Mouse (Mus musculus): ENCODE measurements around the gene Fkbp6. TPM values are rescaled to one million over a fixed set of nuclear protein-coding genes. Genes with fewer than 3 reads are reported as not detected.

Gene Fkbp6
- polyA plus RNA-seq (2014; fragmentation: Illumina TruSeq; extraction: RNeasy Lipid Tissue Mini Kit (QIAGEN cat#74804); ENCODE audit: low read depth, low replicate concordance) = not detected

DNA sequence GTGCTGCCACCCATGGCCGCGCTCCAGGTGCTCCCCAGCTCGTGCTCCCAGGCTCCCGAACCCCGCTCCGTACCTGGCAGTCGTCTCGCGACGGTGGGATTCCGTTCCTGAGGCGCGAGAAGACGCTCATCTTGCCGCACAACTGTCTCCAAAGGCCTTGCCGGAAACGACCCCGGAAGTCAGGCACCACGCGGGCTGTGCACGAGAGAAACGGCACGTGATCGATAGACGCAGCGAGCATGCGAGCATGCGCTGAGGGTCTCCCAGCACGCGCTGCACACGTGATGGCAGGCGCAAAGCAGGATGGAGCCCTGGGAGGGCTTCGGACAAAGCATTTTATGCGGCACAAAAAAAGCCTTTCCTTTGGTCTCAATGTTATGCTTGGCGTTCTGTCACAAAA, at the start of gene Fkbp6:
TSS of gene Fkbp6 (minus strand) at position 183 of the 400 bp plus-strand sequence.

GRCm38 (mm10) chr5:135394004-135394823, 44.4 kb upstream of the Fkbp6 start, which contains the start of gene Pom121:
TSS of gene Pom121 (minus strand) at chr5:135394546.

GRCm38 (mm10) chr5:135369787-135370654, 20.2 kb upstream of the Fkbp6 start, which contains the start of gene Nsun5:
TSS of gene Nsun5 (plus strand) at chr5:135369953.

DNA sequence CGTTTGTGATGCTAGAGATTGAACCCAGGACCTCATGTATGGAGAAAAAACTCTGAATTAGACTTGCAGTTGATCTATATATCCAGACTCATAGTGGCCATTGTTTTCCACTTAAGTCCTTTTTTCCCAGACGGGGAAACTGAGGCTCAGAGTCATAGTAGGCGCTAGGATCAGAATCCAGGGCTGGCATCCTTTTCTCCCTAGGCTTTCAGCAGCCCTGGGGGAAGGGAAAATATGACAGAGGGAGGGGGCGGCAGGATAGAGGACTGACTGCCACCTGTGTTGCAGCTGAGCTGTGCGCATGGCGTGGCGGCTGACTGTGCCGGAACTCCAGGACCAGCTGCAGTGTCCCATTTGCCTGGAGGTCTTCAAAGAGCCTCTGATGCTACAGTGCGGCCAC, 3.2 kb upstream of the Fkbp6 start, which contains the start of gene Trim50:
TSS of gene Trim50 (plus strand) at position 301 of the 400 bp plus-strand sequence.

DNA sequence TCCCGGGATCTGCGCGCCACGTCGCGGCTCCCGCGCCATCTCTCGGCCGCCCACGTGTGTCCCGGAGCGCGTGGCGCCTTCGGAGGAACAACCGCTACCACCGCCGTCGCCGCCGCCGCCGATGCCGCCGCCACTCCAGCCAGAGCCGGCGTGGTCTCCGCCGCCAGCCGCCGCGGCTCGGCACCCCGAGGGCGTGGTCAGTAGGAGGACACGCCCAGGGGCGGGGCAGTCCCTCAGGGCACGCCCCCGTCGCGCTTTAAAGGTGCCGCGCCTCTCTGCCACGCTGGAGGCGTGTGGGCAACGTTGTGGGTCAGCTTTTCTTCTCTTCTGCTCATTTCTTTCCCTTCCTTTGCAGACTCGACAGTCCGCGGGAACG, 98.8 kb downstream of the Fkbp6 start, which contains the start of gene Fzd9:
TSS of gene Fzd9 (minus strand) at position 152 of the 376 bp plus-strand sequence.

Other genes starting within 250 kb of the Fkbp6 start
- 3.3 TPM for gene Tbl2, start 200.4 kb downstream of the Fkbp6 start, polyA plus RNA-seq (2014; fragmentation: Illumina TruSeq; extraction: RNeasy Lipid Tissue Mini Kit (QIAGEN cat#74804); ENCODE audit: low read depth, low replicate concordance)
- 12.0 TPM for gene Bcl7b, start 181.8 kb downstream of the Fkbp6 start, polyA plus RNA-seq (2014; fragmentation: Illumina TruSeq; extraction: RNeasy Lipid Tissue Mini Kit (QIAGEN cat#74804); ENCODE audit: low read depth, low replicate concordance)
- gene Baz1b, start 162.8 kb downstream of the Fkbp6 start, polyA plus RNA-seq (2014; fragmentation: Illumina TruSeq; extraction: RNeasy Lipid Tissue Mini Kit (QIAGEN cat#74804); ENCODE audit: low read depth, low replicate concordance) = 32.9 TPM
- gene Fzd9, start 98.8 kb downstream of the Fkbp6 start, polyA plus RNA-seq (2014; fragmentation: Illumina TruSeq; extraction: RNeasy Lipid Tissue Mini Kit (QIAGEN cat#74804); ENCODE audit: low read depth, low replicate concordance) = not detected
- not detected for gene Trim50, start 3.3 kb upstream of the Fkbp6 start, polyA plus RNA-seq (2014; fragmentation: Illumina TruSeq; extraction: RNeasy Lipid Tissue Mini Kit (QIAGEN cat#74804); ENCODE audit: low read depth, low replicate concordance)
- gene Nsun5, start 19.9 kb upstream of the Fkbp6 start, polyA plus RNA-seq (2014; fragmentation: Illumina TruSeq; extraction: RNeasy Lipid Tissue Mini Kit (QIAGEN cat#74804); ENCODE audit: low read depth, low replicate concordance) = 1.9 TPM
- 1.6 TPM for gene Pom121, start 44.5 kb upstream of the Fkbp6 start, polyA plus RNA-seq (2014; fragmentation: Illumina TruSeq; extraction: RNeasy Lipid Tissue Mini Kit (QIAGEN cat#74804); ENCODE audit: low read depth, low replicate concordance)
- 5.6 TPM for gene Hip1, start 195.1 kb upstream of the Fkbp6 start, polyA plus RNA-seq (2014; fragmentation: Illumina TruSeq; extraction: RNeasy Lipid Tissue Mini Kit (QIAGEN cat#74804); ENCODE audit: low read depth, low replicate concordance)
- gene Ccl26, start 213.5 kb upstream of the Fkbp6 start, polyA plus RNA-seq (2014; fragmentation: Illumina TruSeq; extraction: RNeasy Lipid Tissue Mini Kit (QIAGEN cat#74804); ENCODE audit: low read depth, low replicate concordance) = not detected
- gene Ccl24, start 223.0 kb upstream of the Fkbp6 start, polyA plus RNA-seq (2014; fragmentation: Illumina TruSeq; extraction: RNeasy Lipid Tissue Mini Kit (QIAGEN cat#74804); ENCODE audit: low read depth, low replicate concordance) = not detected

Data from kidney, adult 10 weeks (tissue).